Mouse (Mus musculus) spleen, adult 2 months (tissue): Measurements from ENCODE around the gene Piwil4.

Experiments
- CTCF ChIP-seq: fragments of 200-500 bp; IDR thresholded peaks from 2 replicates; pipeline ENCODE4 v1.5.1; 2011; ENCODE audit warnings: mild to moderate bottlenecking, inconsistent platforms; ENCODE audit not compliant: insufficient read depth, insufficient read length, insufficient replicate concordance; ENCODE audit errors: extremely low read depth
- POLR2A ChIP-seq: fragments of 200-500 bp; IDR thresholded peaks from 2 replicates; pipeline ENCODE4 v1.6.1; 2011; ENCODE audit warnings: low read depth, low read length, inconsistent platforms

- TF ChIP-seq CTCF: peak; percentile 9; the same call in 1 of the 2 replicates
- TF ChIP-seq POLR2A: no peak
These were observed 42.6 kb downstream of the Piwil4 start for GRCm38 (mm10) chr9:14697903-14698302.
